Mouse (Mus musculus) stomach, postnatal 0 days (tissue): ENCODE measurements around the gene Tmem200a. TPM values are rescaled to one million over a fixed set of nuclear protein-coding genes. Genes with fewer than 3 reads are reported as not detected.

ENCODE experiments used
- ATAC-seq: fragments of 200-750 bp; cut with Nextera tagmentation; 2 replicates; pipeline ENCODE4 v1.8.0; 2017; ENCODE audit not compliant: low FRiP score, low TSS enrichment
- DNase-seq: peaks from one replicate; pipeline ENCODE4 v3.0.0-alpha.2; 2016; ENCODE audit warnings: low spot score
- H3K27ac ChIP-seq: fragments of 300-500 bp; sonication (generic); replicated peaks from 2 replicates; pipeline ENCODE4 v1.5.1; 2014; ENCODE audit warnings: mild to moderate bottlenecking, control low read depth
- H3K27me3 ChIP-seq: fragments of 300-500 bp; sonication (generic); 2 replicates; pipeline ENCODE4 v1.6.1; 2014; ENCODE audit warnings: low read length; ENCODE audit not compliant: control insufficient read depth, insufficient read depth
- H3K36me3 ChIP-seq: fragments of 300-500 bp; sonication (generic); 2 replicates; pipeline ENCODE4 v1.6.1; 2014; ENCODE audit warnings: low read length, mixed read lengths; ENCODE audit not compliant: control insufficient read depth, insufficient read depth
- H3K4me1 ChIP-seq: fragments of 300-500 bp; sonication (generic); replicated peaks from 2 replicates; pipeline ENCODE4 v1.6.1; 2014; ENCODE audit warnings: antibody characterized with exemption; ENCODE audit not compliant: control insufficient read depth, insufficient read depth
- H3K4me2 ChIP-seq: fragments of 300-500 bp; sonication (generic); replicated peaks from 2 replicates; pipeline ENCODE4 v1.6.1; 2014; ENCODE audit warnings: low read depth, mild to moderate bottlenecking, control low read depth, moderate library complexity
- H3K4me3 ChIP-seq: fragments of 300-500 bp; sonication (generic); 2 replicates; pipeline ENCODE4 v1.5.1; 2014; ENCODE audit warnings: low read depth, low read length, control low read depth
- H3K9ac ChIP-seq: fragments of 300-500 bp; sonication (generic); 2 replicates; pipeline ENCODE4 v1.6.1; 2014; ENCODE audit warnings: mild to moderate bottlenecking, low read length, control low read depth, mixed read lengths
- H3K9me3 ChIP-seq: fragments of 300-500 bp; sonication (generic); 2 replicates; pipeline ENCODE4 v1.6.1; 2016; ENCODE audit warnings: low read length; ENCODE audit not compliant: control insufficient read depth
- CTCF ChIP-seq: IDR thresholded peaks from 2 replicates; pipeline ENCODE4 v1.5.1; 2016; ENCODE audit warnings: antibody characterized with exemption, low read depth, mild to moderate bottlenecking, moderate library complexity
- EP300 ChIP-seq: optimal IDR thresholded peaks from 2 replicates; pipeline ENCODE3; 2016; ENCODE audit warnings: antibody characterized with exemption
- WGBS: fragments of 180-500 bp; shearing (Covaris S2); extraction: QIAGEN DNeasy Blood & Tissue Kit; methylation state at CpG from one replicate; pipeline ENCODE4 v1.1.7; 2014; 5-methylcytosine and 5-hydroxymethylcytosine counted together
- polyA plus RNA-seq: library from polyadenylated mRNA; unstranded; fragments of >200 nt; fragmentation: Nextera tagmentation; extraction: Ambion mirVana; gene quantifications from 2 replicates; pipeline ENCODE4 v1.2.1, GENCODE M21; 2015

The Tmem200a gene
- polyA plus RNA-seq, 1 experiment from 2014 or later, result 6.8 TPM

DNA sequence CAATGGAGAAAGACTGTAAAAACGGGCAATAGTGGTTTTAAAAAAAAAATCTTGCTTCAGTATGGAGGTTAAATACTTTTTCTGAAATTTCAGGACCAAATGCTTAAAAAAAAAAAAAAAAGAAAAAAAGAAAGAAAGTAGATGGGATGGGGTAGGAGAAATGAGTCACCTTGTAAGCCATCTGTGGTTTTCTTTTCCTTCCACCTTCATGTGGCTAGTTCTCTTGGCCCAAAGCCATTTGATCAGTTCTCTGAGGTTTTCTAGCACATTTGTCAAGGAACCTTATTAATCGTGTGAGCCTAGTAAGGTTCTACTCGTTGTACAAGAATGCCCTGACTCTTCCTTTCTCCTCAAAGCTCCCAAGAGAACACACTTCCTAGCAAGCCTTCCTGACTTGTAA, 826 bp upstream of the Tmem200a start:
- Histone ChIP-seq H3K9ac (no peak overlapping the region), H3K36me3 (no peaks in the 10 kb centered on the region), H3K27ac (no peak overlapping the region), H3K27me3 (no peaks in the 10 kb centered on the region), H3K9me3 (no peaks in the 10 kb centered on the region), H3K4me1 (0 out of 2 replicates have a peak, but pooled peaks cover 2% of the 10 kb centered on the region), H3K4me2 (no peak overlapping the region), H3K4me3 (no peak overlapping the region)
- 76% methylated on average over 3 of the region's 3 CpGs for WGBS
- no peak for DNase-seq
- no peak for TF ChIP-seq CTCF
- TF ChIP-seq EP300, result no peak
- ATAC-seq, result no peak

DNA sequence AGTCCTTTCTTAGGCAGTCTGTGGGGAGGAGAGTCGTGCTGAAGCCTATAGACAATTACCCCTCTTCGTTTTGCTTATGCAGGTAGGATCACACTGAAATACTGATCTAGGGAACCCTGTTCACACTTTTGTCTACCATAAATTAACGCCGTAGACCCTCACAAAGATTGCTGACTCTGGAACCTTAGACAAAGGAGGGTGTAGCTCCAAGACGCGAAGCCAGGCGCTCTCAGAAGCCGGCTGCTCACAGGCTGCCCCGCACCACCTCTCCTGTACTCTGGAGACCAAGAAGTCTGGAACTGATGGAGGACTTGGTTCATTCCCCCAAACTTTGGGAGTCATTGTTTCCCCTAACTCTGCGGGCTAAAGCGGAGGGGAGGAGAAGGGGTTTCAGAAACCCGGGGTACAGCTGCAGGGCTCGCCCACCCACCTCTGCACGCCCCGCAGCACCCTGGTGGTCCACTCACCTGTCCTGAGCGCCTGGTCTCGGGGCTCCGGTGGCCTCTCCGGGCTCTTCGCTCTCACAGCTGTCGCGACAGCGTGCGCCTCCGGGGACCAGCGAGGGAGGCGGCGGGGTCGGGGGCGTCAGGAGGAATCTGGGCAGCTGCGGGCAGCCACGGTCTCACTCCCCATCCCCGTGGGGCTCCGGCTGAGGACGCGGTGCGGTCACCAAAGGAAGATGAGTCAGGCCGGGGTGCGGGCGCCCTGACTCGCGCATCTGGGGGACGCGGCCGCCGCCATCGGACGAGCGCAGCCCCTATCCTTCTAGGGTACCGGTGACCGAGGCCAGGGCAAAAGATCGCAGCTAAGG, 976 bp downstream of the Tmem200a start, which contains the start of gene Gm9767:
Gene Gm9767, plus strand, starts transcription at position 585 of the 811 bp plus-strand sequence.
- no peaks in the 10 kb centered on the region for H3K36me3 ChIP-seq
- peak within 1 kb of the TSS; percentile 30; the same call in 1 of the 2 replicates for H3K27ac ChIP-seq
- no peak for TF ChIP-seq EP300
- peak; percentile 13; the same call in 1 of the 2 replicates for TF ChIP-seq CTCF
- DNase-seq (peak; percentile 21), ATAC-seq (peak; percentile 45)
- H3K9ac ChIP-seq, result peak within 1 kb of the TSS; percentile 67
- no peaks in the 10 kb centered on the region for H3K27me3 ChIP-seq
- peak within 1 kb of the TSS; percentile 74 for H3K4me2 ChIP-seq
- H3K4me3 ChIP-seq, result peak within 1 kb of the TSS; percentile 59
- H3K4me1 ChIP-seq, result 0 out of 2 replicates have a peak, but pooled peaks cover 2% of the 10 kb centered on the region
- WGBS, result 1% methylated on average over 52 of the region's 52 CpGs
- no peaks in the 10 kb centered on the region for H3K9me3 ChIP-seq

DNA sequence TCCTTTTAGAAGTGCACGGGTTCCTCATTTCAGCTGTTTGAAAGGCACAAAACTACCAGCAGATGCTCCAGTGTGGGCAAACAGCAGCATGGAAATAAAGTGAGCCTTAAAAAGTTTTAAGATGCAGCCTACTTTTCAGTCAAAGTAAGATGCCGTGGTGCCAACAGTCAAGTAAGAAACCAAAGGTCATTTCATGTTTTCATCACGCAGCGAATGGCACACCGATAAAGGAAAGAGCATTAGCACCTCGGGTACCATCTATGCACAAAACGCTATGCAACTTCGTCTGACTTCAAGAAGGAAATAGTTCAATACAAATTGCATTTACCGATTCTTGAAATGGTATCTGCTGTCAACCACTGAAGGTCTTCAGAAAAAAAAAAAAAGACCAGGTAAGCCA, 1.9 kb downstream of the Tmem200a start:
- Histone ChIP-seq H3K4me2 (peak overlapping the region; percentile 74), H3K9ac (no peak overlapping the region), H3K4me1 (0 out of 2 replicates have a peak, but pooled peaks cover 2% of the 10 kb centered on the region), H3K36me3 (no peaks in the 10 kb centered on the region), H3K9me3 (no peaks in the 10 kb centered on the region), H3K27ac (no peak overlapping the region), H3K27me3 (no peaks in the 10 kb centered on the region), H3K4me3 (peak overlapping the region; percentile 59; the same call in 1 of the 2 replicates)
- TF ChIP-seq CTCF (no peak), EP300 (no peak)
- no peak for ATAC-seq
- 63% methylated on average over 9 of the region's 9 CpGs for WGBS
- DNase-seq, result no peak

DNA sequence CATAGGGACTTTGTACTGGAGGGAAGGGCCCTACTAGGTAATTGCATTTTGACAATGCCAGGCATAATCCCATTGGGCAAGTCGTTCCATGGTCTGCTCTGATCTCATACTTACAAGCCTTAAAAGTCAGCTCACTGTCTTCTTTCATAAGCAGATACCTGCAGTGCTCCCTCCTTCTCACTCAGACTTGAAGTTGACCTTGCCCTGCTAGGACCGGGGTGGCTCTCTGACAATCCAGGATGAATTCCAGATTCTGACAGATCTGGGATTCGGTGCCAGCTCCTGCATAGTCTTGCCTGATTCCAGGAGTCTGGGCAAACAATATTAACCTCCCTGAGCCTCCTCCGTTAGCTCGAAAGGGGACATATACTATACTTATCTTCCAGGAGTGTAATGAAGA, 6.9 kb downstream of the Tmem200a start:
- H3K4me3 ChIP-seq, result no peak overlapping the region
- H3K27ac ChIP-seq, result no peak overlapping the region
- H3K4me1 ChIP-seq, result no peaks in the 10 kb centered on the region
- no peak overlapping the region for H3K4me2 ChIP-seq
- no peaks in the 10 kb centered on the region for H3K9me3 ChIP-seq
- no peak for DNase-seq
- TF ChIP-seq EP300 (no peak), CTCF (no peak)
- no peaks in the 10 kb centered on the region for H3K27me3 ChIP-seq
- no peak overlapping the region for H3K9ac ChIP-seq
- H3K36me3 ChIP-seq, result no peaks in the 10 kb centered on the region
- 73% methylated on average over 5 of the region's 5 CpGs for WGBS
- ATAC-seq, result no peak

DNA sequence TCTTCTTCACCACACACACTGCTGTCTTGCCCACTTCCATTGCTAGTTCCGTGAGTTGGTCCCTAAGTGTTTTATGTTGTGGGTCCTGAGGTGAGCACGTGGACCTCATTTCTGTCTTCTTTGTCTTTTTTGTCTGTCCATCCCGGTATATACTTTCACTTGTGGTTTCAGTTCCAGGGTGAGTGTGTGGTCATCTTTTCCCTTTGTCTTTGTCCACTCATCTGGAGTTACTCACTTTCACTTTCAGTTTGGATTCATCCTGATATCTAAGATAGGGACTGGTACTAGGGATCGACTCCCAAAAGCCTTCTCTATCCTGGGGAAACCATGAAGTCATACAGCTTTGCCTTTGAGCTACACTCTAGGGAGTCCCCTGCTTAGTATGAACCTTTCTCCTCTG, 15.8 kb downstream of the Tmem200a start:
- TF ChIP-seq EP300 (no peak), CTCF (no peak)
- 89% methylated on average over 4 of the region's 4 CpGs for WGBS
- Histone ChIP-seq H3K9me3 (no peaks in the 10 kb centered on the region), H3K27ac (no peak overlapping the region), H3K36me3 (no peaks in the 10 kb centered on the region), H3K4me3 (no peak overlapping the region), H3K27me3 (no peaks in the 10 kb centered on the region), H3K4me1 (no peaks in the 10 kb centered on the region), H3K9ac (no peak overlapping the region), H3K4me2 (no peak overlapping the region)
- ATAC-seq, result no peak
- no peak for DNase-seq

DNA sequence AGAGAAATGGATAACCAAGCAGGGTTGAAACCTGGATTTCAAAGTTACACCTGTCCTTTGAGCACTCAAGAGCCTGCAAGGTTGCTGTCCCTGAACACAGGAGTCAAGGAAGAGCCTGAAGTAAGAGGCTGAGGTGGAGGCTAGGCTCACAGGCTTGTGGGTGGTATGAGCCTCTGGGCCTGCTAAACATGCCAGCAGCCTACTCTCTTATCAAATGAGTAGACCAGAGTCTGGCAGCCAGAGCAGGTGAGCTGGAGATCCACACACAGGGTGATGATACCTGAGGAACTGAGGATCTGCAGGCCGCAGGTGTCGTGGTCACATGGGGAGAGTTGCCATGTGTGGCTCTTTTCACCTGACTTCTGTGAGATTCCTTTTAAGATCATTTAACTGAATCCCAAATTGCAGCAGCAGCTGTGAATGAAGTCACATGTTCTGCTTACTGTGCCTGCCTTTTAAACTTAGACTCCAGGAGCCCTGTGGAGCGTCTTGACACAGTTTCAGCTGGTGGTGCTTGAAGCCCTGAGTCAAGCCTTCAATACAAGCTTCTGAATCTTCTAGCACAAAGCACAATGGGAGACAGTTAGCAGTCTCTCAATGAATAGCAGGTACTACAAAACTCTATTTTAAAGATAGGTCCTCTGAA, 19.1 kb downstream of the Tmem200a start:
- ATAC-seq, result no peak
- Histone ChIP-seq H3K9ac (no peak overlapping the region), H3K27me3 (no peaks in the 10 kb centered on the region), H3K27ac (no peak overlapping the region), H3K4me3 (no peak overlapping the region), H3K36me3 (no peaks in the 10 kb centered on the region), H3K4me1 (no peaks in the 10 kb centered on the region), H3K9me3 (no peaks in the 10 kb centered on the region), H3K4me2 (no peak overlapping the region)
- DNase-seq, result no peak
- TF ChIP-seq EP300, result no peak
- no peak for TF ChIP-seq CTCF
- WGBS, result 86% methylated on average over 3 of the region's 3 CpGs
